Mouse (Mus musculus): ENCODE data around the gene Olfr108. TPM values are rescaled to one million over a fixed set of nuclear protein-coding genes. Genes with fewer than 3 reads are reported as not detected.

The Olfr108 gene
- total RNA-seq (2023), result not detected in 4 replicates

GRCm38 (mm10) chr17:37445180-37445579 is at the start of gene Olfr108:
TSS of gene Olfr108 (plus strand) at chr17:37445480.

GRCm38 (mm10) chr17:37398926-37399325 is 46.4 kb upstream of the Olfr108 start, which contains the start of gene Olfr107:
TSS of gene Olfr107 (plus strand) at chr17:37399226.

GRCm38 (mm10) chr17:37458616-37459015 is 13.3 kb downstream of the Olfr108 start, which contains the start of gene Olfr109:
TSS of gene Olfr109 (plus strand) at chr17:37458916.

GRCm38 (mm10) chr17:37483452-37483851 is 38.2 kb downstream of the Olfr108 start, which contains the start of gene H2-M2:
TSS of gene H2-M2 (minus strand) at chr17:37483552.

GRCm38 (mm10) chr17:37491930-37492518 is 46.7 kb downstream of the Olfr108 start, which contains the start of gene Olfr110:
TSS of gene Olfr110 (plus strand) at chr17:37492468.

Other genes with a start within 250 kb of the Olfr108 start
- gene Olfr94, start 244.5 kb upstream of the Olfr108 start, total RNA-seq (2023), result not detected in 4 replicates
- not detected in 4 replicates for gene Olfr95, start 232.4 kb upstream of the Olfr108 start, total RNA-seq (2023)
- gene Olfr96, start 225.3 kb upstream of the Olfr108 start, total RNA-seq (2023), result not detected in 4 replicates
- gene Olfr97, start 208.2 kb upstream of the Olfr108 start, total RNA-seq (2023), result not detected in 4 replicates
- gene Olfr98, start 181.7 kb upstream of the Olfr108 start, total RNA-seq (2023), result not detected in 4 replicates
- 56.5 to 62.1 TPM (median 57.9 TPM) in 4 replicates for gene H2-M3, start 175.3 kb upstream of the Olfr108 start, total RNA-seq (2023)
- not detected in 4 replicates for gene Olfr99, start 162.0 kb upstream of the Olfr108 start, total RNA-seq (2023)
- gene Olfr101, start 141.2 kb upstream of the Olfr108 start, total RNA-seq (2023), result not detected in 4 replicates
- gene Olfr102, start 128.4 kb upstream of the Olfr108 start, total RNA-seq (2023), result not detected in 4 replicates
- not detected in 4 replicates for gene Olfr103, start 105.8 kb upstream of the Olfr108 start, total RNA-seq (2023)
- not detected in 4 replicates for gene Olfr104-ps, start 85.9 kb upstream of the Olfr108 start, total RNA-seq (2023)
- not detected in 4 replicates for gene Olfr105-ps, start 66.4 kb upstream of the Olfr108 start, total RNA-seq (2023)
- gene Olfr106-ps, start 55.1 kb upstream of the Olfr108 start, total RNA-seq (2023), result not detected in 4 replicates
- gene Olfr107, start 46.3 kb upstream of the Olfr108 start, total RNA-seq (2023), result 0.15 TPM in 1 of 4 replicates, not detected in the others
- gene Olfr109, start 13.4 kb downstream of the Olfr108 start, total RNA-seq (2023), result not detected in 4 replicates
- not detected in 4 replicates for gene H2-M2, start 38.1 kb downstream of the Olfr108 start, total RNA-seq (2023)
- not detected in 4 replicates for gene Olfr110, start 47.0 kb downstream of the Olfr108 start, total RNA-seq (2023)
- gene Olfr111, start 62.5 kb downstream of the Olfr108 start, total RNA-seq (2023), result not detected in 4 replicates
- gene Olfr112, start 124.0 kb downstream of the Olfr108 start, total RNA-seq (2023), result not detected in 4 replicates
- gene Olfr113, start 132.2 kb downstream of the Olfr108 start, total RNA-seq (2023), result not detected in 4 replicates
- not detected in 4 replicates for gene Olfr114, start 147.3 kb downstream of the Olfr108 start, total RNA-seq (2023)
- gene Olfr115, start 181.6 kb downstream of the Olfr108 start, total RNA-seq (2023), result not detected in 4 replicates
- not detected in 4 replicates for gene Olfr116, start 181.7 kb downstream of the Olfr108 start, total RNA-seq (2023)
- gene Olfr117, start 218.3 kb downstream of the Olfr108 start, total RNA-seq (2023), result not detected in 4 replicates
- not detected in 4 replicates for gene Olfr118, start 221.5 kb downstream of the Olfr108 start, total RNA-seq (2023)

All from B cell, adult 62 days (primary cell).